Mouse (Mus musculus) neural tube, embryonic 11.5 days (tissue): ENCODE measurements at regions not wholly inside any gene's neighbourhood (a gene's known extent, or its start where the extent isn't known, plus 50 kb on each side); places are given as distances from the start of the nearest gene placed in this dataset.

Source experiments
- ATAC-seq: fragments of 200-750 bp; cut with Nextera tagmentation; 2 replicates; pipeline ENCODE4 v1.8.0; 2017; ENCODE audit warnings: moderate number of reproducible peaks, mild to moderate bottlenecking, moderate TSS enrichment, moderate library complexity; ENCODE audit not compliant: insufficient read depth, low FRiP score, low TSS enrichment
- DNase-seq: peaks from one replicate; pipeline ENCODE4 v3.0.0-alpha.2; 2015; ENCODE audit warnings: low spot score
- H3K27ac ChIP-seq: fragments of 300-500 bp; sonication (generic); 2 replicates; pipeline ENCODE4 v1.5.1; 2014; ENCODE audit warnings: low read depth, mild to moderate bottlenecking, low read length
- H3K27me3 ChIP-seq: fragments of 300-500 bp; sonication (generic); 2 replicates; pipeline ENCODE4 v1.6.1; 2014; ENCODE audit warnings: mild to moderate bottlenecking, low read length, mixed read lengths; ENCODE audit not compliant: control insufficient read depth, insufficient read depth
- H3K36me3 ChIP-seq: fragments of 300-500 bp; sonication (generic); 2 replicates; pipeline ENCODE4 v1.6.1; 2014; ENCODE audit warnings: mild to moderate bottlenecking, low read length, moderate library complexity, mixed read lengths; ENCODE audit not compliant: control insufficient read depth, insufficient read depth
- H3K4me1 ChIP-seq: fragments of 300-500 bp; sonication (generic); 2 replicates; pipeline ENCODE4 v1.6.1; 2014; ENCODE audit warnings: low read length, mixed read lengths; ENCODE audit not compliant: control insufficient read depth, insufficient read depth
- H3K4me2 ChIP-seq: fragments of 300-500 bp; sonication (generic); 2 replicates; pipeline ENCODE4 v1.6.1; 2014; ENCODE audit warnings: low read depth, mild to moderate bottlenecking, moderate library complexity
- H3K4me3 ChIP-seq: fragments of 300-500 bp; sonication (generic); 2 replicates; pipeline ENCODE4 v1.5.1; 2014; ENCODE audit warnings: low read depth, low read length
- H3K9ac ChIP-seq: fragments of 300-500 bp; sonication (generic); 2 replicates; pipeline ENCODE4 v1.6.1; 2014; ENCODE audit warnings: mild to moderate bottlenecking, low read length
- H3K9me3 ChIP-seq: fragments of 300-500 bp; sonication (generic); 2 replicates; pipeline ENCODE4 v1.6.1; 2016; ENCODE audit warnings: low read length; ENCODE audit not compliant: control insufficient read depth
- WGBS: fragments of 180-500 bp; shearing (Covaris S2); extraction: QIAGEN DNeasy Blood & Tissue Kit; methylation state at CpG from one replicate; pipeline ENCODE4 v1.1.7; 2014; 5-methylcytosine and 5-hydroxymethylcytosine counted together

DNA sequence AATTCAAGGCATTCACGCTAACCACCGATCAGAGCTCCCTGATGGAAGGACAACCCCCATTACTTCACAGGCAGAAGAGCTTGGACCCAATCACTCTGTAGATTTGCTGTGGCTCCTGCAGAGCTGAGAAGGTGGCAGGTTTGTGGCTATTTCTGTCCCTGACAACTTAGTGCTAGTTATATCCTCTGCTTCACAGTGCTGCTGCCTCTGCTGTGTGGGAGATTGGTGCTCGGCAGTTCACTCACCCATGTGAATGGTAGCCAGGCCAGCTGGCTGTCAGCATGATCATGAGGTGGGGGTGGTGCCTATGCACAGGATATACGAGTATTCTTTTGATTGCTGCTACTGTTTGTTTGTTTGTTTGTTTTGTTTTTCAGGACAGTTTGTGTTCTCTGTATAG is 113.9 kb downstream of the Gm10131 start:
- DNase-seq (no peak), ATAC-seq (no peak)
- Histone ChIP-seq H3K36me3 (no peaks in the 10 kb centered on the region), H3K9ac (no peak overlapping the region), H3K4me2 (no peak overlapping the region), H3K27me3 (no peaks in the 10 kb centered on the region), H3K4me1 (no peaks in the 10 kb centered on the region), H3K27ac (no peak overlapping the region), H3K4me3 (no peak overlapping the region), H3K9me3 (no peaks in the 10 kb centered on the region)
- 43% methylated on average over 4 of the region's 4 CpGs for WGBS

DNA sequence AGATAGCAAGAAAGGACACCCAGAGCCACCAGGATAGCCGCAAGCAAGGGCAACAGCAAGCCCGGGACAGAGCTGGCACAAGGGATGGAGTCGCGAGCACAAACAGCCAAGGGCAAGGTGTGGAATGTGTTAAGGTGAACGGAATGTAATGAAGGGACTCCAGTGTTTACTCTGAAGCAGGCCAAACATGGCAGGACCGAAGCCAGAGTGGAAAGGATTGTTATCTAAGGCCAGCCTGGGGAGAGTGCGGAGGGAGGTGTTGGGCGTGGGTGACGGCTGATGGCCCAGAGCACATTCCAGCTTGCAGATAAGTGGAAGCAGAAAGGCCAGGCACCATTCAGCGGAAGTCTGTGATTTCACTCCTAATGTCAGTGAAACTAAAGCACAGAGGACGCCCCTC is 118.6 kb downstream of the Gm10131 start:
- no peaks in the 10 kb centered on the region for H3K27me3 ChIP-seq
- DNase-seq (no peak), ATAC-seq (no peak)
- no peak overlapping the region for H3K9ac ChIP-seq
- no peak overlapping the region for H3K27ac ChIP-seq
- H3K4me1 ChIP-seq: no peaks in the 10 kb centered on the region
- 55% methylated on average over 11 of the region's 11 CpGs for WGBS
- H3K9me3 ChIP-seq: no peaks in the 10 kb centered on the region
- no peaks in the 10 kb centered on the region for H3K36me3 ChIP-seq
- no peak overlapping the region for H3K4me3 ChIP-seq
- no peak overlapping the region for H3K4me2 ChIP-seq

DNA sequence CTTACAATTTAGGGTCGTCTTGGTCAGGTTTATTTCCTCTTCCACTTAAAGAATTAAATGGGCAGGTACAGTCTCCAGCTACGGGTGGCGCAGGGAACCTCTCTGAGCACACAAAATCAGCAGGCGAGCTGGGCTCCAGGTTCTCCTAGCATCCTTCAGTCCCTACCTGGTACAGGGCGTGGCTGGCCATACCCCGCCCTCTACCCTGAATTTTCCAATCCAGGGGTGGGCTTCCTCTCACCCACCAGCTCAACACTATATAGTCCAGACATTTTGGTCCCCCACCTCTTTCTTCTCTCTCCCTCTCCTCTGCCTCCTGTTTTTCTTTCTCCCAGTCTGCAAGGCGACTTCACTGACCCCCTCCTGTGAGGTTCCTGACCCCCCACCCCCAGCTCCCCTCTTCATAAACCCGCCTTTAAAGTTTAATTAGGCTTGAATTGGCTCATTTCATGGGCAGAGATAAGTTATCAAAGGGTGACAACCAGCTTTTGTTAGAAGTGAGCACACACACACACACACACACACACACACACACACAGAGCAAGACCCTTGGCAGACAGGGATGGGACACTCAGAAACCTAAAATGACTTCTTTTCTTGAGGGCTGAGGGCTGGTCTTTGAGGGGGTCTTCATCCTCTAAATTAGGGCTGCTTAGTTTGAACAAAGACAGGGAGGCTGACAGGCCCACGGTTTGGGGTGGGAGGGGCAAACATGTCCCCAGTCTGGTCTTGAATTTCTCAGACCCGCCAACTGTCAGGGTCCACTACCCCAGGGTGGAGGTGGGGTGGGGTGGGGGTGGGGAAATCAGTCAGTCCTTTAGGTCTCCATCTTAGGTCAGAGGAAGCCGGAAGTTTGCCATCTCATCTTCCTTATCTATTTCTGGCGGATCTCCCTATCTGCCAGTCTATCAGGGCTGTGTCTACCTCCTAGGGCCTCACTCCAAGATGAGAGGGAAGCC is 119.3 kb downstream of the Gm10131 start:
- DNase-seq: no peak
- Histone ChIP-seq H3K4me2 (no peak overlapping the region; the same call in 1 of the 2 replicates), H3K27me3 (no peaks in the 10 kb centered on the region), H3K27ac (no peak overlapping the region), H3K4me1 (no peaks in the 10 kb centered on the region), H3K36me3 (no peaks in the 10 kb centered on the region), H3K9ac (peak overlapping the region; percentile 29; the same call in 1 of the 2 replicates), H3K4me3 (no peak overlapping the region), H3K9me3 (no peaks in the 10 kb centered on the region)
- WGBS: 37% methylated on average over 12 of the region's 12 CpGs
- ATAC-seq: peak; percentile 68; the same call in 1 of the 2 replicates

DNA sequence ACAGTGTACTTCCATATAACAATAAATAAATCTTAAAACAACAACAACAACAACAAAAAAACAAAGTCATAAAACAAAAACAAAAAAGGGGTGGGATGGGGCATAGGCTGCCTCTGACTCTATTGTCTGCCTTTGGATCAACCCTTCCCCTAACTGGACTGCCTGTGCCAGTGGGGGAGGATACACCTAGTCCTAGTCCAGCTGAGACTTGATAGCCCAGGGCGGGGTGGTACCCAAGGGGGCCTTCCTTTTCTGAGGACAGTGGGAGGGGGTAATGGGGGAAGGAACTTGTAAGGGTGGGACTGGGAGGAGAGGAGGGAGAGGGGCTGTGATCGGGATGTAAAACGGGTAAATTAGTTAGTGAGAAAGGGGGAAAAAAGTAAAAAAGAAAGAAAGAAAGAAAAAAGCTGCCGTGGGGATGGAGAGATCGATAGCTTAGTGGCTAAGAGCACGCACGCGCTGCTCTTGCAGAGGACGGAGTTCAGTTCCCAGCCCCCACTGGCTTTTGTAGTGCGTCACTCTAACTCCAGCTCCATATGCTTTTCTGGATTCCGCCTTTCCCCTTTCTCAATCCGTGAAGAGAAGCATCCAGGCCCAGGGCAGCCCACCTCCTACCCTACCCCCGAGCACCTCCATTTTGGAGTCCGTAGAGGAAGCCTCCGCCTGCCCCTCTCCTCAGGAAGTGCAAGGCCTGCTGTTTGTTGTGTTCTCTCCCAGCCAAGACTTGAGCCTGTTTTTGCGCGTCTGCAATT is 120.2 kb downstream of the Gm10131 start:
- ATAC-seq: peak; percentile 46; the same call in 1 of the 2 replicates
- 26% methylated on average over 17 of the region's 17 CpGs for WGBS
- H3K4me1 ChIP-seq: no peaks in the 10 kb centered on the region

DNA sequence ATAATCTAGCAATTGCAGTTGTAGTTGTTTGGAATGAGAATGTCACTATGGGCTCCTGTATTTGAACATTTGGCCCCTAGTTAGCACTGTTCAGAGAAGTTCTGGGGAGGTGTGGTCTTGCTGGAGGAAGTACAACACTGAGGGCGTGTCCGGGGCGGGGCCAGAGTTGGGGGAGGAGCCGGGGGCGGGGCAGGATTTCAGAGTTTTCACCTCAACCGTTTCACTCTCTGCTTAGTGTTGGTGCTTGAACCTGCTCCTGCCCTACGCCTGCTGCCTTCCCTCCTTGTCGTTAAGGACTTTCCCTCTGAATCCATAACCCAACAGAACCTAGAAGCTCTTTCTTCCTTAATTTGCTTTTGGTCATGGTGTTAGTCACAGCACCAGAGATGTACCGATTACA is 121.5 kb downstream of the Gm10131 start:
- no peaks in the 10 kb centered on the region for H3K36me3 ChIP-seq
- H3K4me2 ChIP-seq: no peak overlapping the region
- H3K4me3 ChIP-seq: no peak overlapping the region
- DNase-seq: no peak
- H3K9me3 ChIP-seq: no peaks in the 10 kb centered on the region
- H3K9ac ChIP-seq: no peak overlapping the region
- H3K27ac ChIP-seq: no peak overlapping the region
- 68% methylated on average over 9 of the region's 9 CpGs for WGBS
- H3K4me1 ChIP-seq: no peaks in the 10 kb centered on the region
- ATAC-seq: no peak
- no peaks in the 10 kb centered on the region for H3K27me3 ChIP-seq

More for the DNA sequence above, 120.2 kb downstream of the Gm10131 start:
- Histone ChIP-seq H3K27me3 (no peaks in the 10 kb centered on the region), H3K36me3 (no peaks in the 10 kb centered on the region), H3K9ac (peak overlapping the region; percentile 29; the same call in 1 of the 2 replicates), H3K9me3 (no peaks in the 10 kb centered on the region), H3K4me3 (no peak overlapping the region), H3K4me2 (peak overlapping the region; percentile 17; the same call in 1 of the 2 replicates), H3K27ac (no peak overlapping the region)
- peak; percentile 37 for DNase-seq

DNA sequence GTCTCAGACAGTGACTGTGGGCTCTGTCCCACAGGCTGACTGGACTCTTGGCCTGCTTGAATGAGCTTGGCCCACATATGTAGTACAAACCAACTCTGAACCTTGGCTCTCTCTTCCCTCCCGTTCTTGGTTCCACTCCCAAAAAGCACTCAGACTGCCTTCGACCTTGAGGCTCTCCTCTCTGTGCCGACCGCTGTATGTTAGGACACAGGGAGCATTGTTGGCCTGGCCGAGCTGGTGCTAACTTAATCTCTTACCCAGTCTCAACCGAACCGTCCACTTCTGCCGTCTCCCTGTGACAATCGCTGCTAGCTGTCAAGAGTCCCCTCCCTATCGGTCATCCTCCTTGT is 123.8 kb downstream of the Gm10131 start:
- no peak for ATAC-seq
- Histone ChIP-seq H3K9me3 (no peaks in the 10 kb centered on the region), H3K36me3 (no peaks in the 10 kb centered on the region), H3K9ac (no peak overlapping the region), H3K4me1 (no peaks in the 10 kb centered on the region), H3K4me3 (no peak overlapping the region), H3K4me2 (no peak overlapping the region), H3K27ac (no peak overlapping the region), H3K27me3 (no peaks in the 10 kb centered on the region)
- DNase-seq: no peak
- 78% methylated on average over 10 of the region's 10 CpGs for WGBS

DNA sequence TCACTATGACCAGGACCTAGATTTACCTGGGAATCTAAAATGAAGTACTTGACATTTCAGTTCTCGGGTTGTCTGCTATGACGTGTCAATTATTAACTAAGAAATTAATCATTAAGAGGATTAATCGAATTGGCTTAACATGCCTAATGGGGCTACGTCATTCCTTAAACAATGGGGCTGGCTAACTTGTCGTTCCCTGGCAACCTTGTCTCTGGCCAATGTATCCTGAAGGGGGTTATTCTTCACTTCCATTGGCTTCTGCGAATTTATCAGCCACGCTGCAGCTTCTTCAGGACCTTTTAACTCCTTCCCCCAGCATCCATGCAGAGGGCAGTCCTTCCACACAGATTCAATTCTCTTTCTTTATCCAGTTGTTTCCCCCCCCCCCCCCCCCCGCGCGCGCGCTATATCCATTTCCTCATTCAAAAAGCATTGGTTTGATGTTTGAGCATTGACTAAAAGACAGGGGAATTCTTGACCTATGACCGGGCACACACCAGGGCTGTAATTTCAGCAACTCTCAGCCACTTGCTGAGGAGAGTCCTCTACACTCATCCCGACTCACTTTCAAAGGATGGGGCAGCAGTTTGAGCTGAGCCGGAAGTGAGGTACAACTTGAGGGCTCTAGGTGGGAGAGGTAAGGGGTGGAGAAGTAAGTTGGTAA is 124.3 kb downstream of the Gm10131 start:
- Histone ChIP-seq H3K9me3 (no peaks in the 10 kb centered on the region), H3K4me2 (no peak overlapping the region), H3K27ac (no peak overlapping the region), H3K36me3 (no peaks in the 10 kb centered on the region), H3K27me3 (no peaks in the 10 kb centered on the region), H3K9ac (no peak overlapping the region), H3K4me3 (no peak overlapping the region), H3K4me1 (no peaks in the 10 kb centered on the region)
- 81% methylated on average over 14 of the region's 15 CpGs for WGBS
- DNase-seq: no peak
- ATAC-seq: no peak

DNA sequence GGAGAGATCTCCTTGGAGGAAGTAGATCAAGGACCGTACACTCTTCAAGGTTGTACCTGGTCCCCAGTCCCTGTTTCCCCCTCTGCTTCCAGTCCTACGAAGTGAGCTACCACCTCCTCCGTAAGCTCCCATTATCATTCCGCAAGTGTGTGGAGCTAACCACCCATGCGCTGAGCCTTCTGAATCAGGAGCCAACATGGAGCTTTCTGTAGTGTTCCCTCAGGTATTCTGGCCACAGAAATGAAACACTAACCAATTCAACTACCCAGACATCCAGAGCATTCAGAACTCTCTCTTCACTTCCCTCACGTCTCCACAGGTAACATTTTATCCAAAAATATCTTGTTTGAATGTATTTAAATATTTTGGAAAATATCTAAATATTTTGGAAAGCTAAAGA is 124.9 kb downstream of the Gm10131 start:
- WGBS: 93% methylated on average over 6 of the region's 6 CpGs
- H3K4me3 ChIP-seq: no peak overlapping the region

More for the DNA sequence above, 124.9 kb downstream of the Gm10131 start:
- no peaks in the 10 kb centered on the region for H3K36me3 ChIP-seq
- H3K9ac ChIP-seq: no peak overlapping the region
- H3K27me3 ChIP-seq: no peaks in the 10 kb centered on the region
- no peak for ATAC-seq
- no peaks in the 10 kb centered on the region for H3K9me3 ChIP-seq
- H3K27ac ChIP-seq: no peak overlapping the region
- H3K4me1 ChIP-seq: no peaks in the 10 kb centered on the region
- DNase-seq: no peak
- no peak overlapping the region for H3K4me2 ChIP-seq
